Mouse (Mus musculus) spleen, adult 18-20 months (tissue): ENCODE data around the gene Prickle2.

Source experiments
- DNase-seq, 2 experiments: peaks; one replicate each; pipeline ENCODE4 v3.0.0; 2022; ENCODE audit warnings: mixed read lengths in 2 of 2

Prickle2 gene

DNA sequence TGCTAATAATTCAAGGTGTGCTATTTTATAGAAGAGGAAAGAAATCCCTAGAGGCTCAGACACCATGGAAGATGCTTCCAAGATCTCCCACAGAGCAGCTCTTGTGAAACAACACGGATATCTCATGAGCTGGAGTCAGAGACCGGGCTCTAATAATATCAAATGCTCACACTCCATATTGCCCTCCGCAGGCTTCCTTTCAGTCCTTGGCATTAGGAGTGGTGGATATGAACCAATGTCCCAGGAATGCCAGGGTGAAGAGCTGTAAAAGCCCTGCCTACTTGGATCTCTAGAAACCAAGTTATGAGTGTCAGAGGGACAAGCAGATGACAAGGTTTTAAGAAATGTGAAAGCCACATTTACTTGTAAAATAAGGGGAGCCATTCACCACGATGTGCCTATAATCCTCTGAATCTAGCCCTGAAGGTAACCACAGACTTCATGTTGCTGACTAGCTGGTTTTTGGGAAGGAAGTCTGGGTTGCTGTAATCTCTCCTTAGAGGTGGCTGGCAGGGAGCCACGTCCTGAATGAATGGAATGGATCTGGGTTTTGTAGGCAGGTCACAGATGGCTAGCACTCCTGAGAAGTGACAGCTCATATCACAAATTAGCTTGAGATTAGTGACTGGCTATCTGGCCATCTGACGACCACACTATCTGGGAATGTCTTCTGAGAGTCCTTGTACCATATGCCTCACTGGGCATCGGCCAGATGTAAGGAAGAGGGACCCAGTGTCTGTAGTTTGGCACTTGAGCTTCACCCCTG is 278.4 kb downstream of the Prickle2 start:
- DNase-seq, result no peak

GRCm38 (mm10) chr6:92425901-92426300 is 280.1 kb downstream of the Prickle2 start:
- DNase-seq, result no peak

GRCm38 (mm10) chr6:92425476-92425875 is 280.5 kb downstream of the Prickle2 start:
- no peak for DNase-seq

GRCm38 (mm10) chr6:92424991-92425390 is 281.0 kb downstream of the Prickle2 start:
- no peak for DNase-seq

DNA sequence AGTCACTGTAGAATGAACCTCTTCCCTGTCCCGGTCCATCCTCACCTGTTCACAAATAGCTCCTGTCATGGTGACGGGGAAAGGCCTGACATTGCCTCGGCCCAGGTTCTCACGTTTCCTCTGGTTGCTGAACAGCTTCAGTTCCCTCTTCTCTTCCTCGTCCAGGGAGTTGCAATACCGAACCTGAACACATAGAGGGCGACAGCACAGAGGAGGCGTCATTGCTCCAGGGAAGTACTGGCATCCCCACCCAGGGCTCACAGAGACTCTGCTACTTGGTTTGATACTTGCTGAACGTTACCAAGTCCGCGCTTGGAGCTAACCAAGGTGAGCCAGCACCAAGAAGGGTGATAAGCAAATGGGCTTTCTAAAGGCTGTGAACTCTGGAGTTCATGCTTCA is 283.7 kb downstream of the Prickle2 start:
- DNase-seq, result no peak

- DNase-seq, result no peak
These were observed 285.8 kb downstream of the Prickle2 start for GRCm38 (mm10) chr6:92420106-92420505.

GRCm38 (mm10) chr6:92415405-92415755 is 290.6 kb downstream of the Prickle2 start:
- DNase-seq, result no peak

GRCm38 (mm10) chr6:92414478-92415404 is 291.2 kb downstream of the Prickle2 start:
- DNase-seq, result no peak

DNA sequence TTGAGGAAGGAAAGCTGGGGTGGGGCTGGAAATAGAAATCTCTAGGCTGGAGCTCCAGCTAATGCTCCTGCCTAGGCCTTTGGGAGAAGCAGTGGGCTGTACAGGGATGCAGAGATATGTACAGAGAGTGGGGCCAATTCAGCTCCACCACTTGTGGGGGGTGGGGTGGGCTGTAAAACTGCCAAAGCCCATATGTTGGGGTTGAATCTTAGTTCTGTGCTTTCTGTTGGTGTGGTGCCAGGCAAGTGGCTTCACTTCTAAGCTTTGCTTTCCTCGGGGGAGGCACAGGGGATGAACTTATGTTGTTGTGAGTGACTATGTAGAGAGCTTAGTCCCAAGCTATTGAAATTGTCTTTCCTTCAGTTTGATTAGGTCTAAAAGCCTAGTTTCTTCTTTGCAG is 292.0 kb downstream of the Prickle2 start:
- no peak for DNase-seq

- no peak for DNase-seq
These were observed 296.2 kb downstream of the Prickle2 start for GRCm38 (mm10) chr6:92409788-92410187.

DNA sequence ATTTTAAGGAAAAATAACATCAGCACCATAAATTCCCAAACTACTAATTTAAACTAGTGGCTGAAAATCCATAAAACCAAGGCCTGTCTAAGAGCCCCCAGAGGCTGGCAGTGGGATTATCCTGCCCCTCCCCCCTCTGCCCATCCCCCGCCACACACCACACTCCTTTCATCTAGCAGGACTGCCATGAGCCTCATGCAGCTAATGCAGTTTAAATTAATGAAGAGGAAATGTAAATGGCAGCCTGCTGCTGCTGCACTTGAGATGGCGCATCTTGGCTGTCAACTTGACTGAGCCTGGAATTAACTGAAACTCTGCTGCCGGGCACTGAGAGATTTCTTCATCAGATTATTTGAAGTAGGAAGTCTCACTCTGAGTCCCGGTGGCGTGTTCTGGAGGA is 298.7 kb downstream of the Prickle2 start:
- no peak for DNase-seq

DNA sequence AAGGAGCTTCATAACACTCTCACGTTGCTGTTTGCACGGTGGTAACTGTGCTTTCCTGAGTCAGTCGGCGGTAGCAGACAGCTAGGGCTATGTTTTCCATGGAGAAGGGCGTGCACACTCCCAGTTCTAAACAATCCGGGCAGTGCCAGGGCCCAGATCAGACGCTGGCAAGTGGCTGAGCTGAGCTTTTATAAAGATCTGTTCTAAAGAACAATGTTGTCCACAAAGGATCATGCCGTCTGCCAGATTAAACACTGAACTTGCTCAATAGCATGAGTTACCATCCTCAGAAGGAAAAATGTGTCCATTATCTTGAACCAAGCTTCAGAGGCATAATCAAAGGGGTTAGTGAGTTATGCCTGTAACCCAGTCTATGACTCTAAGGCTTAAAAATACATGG is 300.4 kb downstream of the Prickle2 start:
- no peak for DNase-seq

- DNase-seq, result no peak
These were observed 308.1 kb downstream of the Prickle2 start for GRCm38 (mm10) chr6:92397876-92398275.

- no peak for DNase-seq
These were observed 310.4 kb downstream of the Prickle2 start for GRCm38 (mm10) chr6:92395556-92395955.

GRCm38 (mm10) chr6:92395143-92395542 is 310.8 kb downstream of the Prickle2 start:
- DNase-seq, result no peak

- no peak for DNase-seq
These were observed 311.3 kb downstream of the Prickle2 start for GRCm38 (mm10) chr6:92394628-92395027.

DNA sequence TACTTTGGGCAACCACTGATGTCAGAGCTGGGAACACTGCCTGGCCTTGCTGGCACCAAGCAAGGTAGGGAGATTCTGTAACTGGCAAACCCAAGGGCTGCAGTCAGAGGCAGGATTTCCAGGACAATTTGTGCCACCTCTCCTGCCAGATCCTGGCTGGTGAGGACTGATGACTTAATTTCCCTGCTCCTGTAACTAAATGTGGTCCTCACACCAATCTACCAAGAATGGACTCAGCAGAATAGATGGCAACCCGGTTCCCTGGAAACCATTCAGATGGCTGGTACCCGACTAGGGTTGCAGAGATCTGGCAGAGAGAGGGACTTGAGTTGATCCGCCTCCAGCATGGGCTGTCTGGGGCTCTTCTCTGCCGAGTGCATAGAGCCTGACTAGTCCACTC is 315.6 kb downstream of the Prickle2 start:
- DNase-seq, result no peak

- no peak for DNase-seq
These were observed 317.3 kb downstream of the Prickle2 start for GRCm38 (mm10) chr6:92388681-92389080.

DNA sequence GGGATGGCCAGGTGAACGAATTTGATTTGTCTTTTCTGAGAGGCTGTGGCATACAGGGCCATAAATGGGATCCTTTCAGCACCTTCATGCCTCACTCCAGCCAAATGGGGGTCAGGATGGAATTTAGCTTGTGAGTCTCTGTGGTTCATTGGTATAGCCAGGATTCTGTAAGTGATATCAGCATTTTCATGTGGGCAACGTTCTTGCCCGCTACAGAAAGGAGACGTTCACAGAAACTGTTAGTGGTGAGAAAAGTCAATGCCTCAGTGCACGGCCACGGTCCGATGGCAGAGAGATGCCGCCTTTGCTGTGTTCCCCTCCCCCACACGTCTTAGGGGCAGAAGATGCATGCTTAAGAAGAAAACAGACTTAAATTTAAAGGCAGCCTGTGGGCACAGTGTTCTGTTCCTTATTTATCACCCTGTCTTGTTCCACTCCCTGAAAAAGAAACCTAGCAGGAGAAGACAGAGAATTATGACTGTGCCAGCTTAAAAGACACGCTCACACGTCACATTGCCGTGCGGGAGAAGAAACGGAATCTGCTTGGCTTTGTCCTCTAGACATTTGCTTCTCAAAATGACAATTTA is 322.7 kb downstream of the Prickle2 start:
- DNase-seq, result no peak

GRCm38 (mm10) chr6:92381085-92381484 is 324.9 kb downstream of the Prickle2 start:
- DNase-seq, result no peak

DNA sequence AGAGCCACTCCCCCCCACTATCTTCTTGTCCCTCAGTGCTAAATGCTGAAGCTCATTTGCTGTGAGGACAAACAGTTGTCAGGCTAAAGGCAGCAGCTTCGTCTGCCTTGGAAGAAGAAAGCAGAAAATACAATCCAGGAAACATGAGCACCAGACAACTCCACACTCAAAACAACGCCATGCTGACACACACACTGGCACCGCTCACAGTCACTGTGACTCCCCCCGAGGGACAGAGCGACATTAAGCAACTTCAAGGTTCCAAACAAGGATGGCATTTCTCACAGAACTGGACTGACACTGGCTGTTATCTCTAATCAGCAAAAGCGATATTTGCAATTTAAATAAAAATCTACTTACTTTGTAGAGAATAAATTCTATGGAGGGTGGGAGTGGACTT is 331.1 kb downstream of the Prickle2 start:
- no peak for DNase-seq

DNA sequence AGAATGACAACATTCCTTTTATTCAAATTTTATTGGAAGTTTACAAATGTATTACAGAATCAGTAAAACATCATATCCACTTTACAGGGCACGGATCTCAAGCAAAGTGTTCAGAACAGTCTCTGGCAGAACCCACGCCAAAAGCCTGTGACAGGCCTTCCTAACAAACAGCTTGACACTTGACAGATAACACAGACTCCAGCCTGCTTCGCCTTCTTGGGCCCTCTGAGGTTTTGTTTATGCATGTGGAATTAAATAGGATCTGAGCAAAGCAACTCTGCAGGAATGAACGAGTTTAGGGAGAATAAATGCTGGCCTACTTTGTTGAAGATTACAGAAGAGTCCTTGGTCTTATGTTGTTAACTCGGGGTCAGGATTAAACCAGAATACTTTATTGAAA is 335.1 kb downstream of the Prickle2 start:
- no peak for DNase-seq

- DNase-seq, result no peak
These were observed 358.5 kb downstream of the Prickle2 start for GRCm38 (mm10) chr6:92347278-92348028.
